Mouse (Mus musculus) neutrophil, adult 83 days (primary cell): ENCODE data around the gene Ssx9. TPM values are rescaled to one million over a fixed set of nuclear protein-coding genes. Genes with fewer than 3 reads are reported as not detected.

Experiments used
- total RNA-seq, 2 experiments: library from RNA; stranded (reverse); gene quantifications; one replicate each; pipeline ENCODE4 v1.2.4; 2023

Gene Ssx9
- total RNA-seq, result not detected

GRCm38 (mm10) chrX:8748132-8748531 lies at the start of gene Ssx9:
Ssx9 (plus strand) TSS chrX:8748432.

GRCm38 (mm10) chrX:8803391-8803790 lies 55.2 kb downstream of the Ssx9 start, which contains the start of gene Ssxb5:
Ssxb5 (plus strand) TSS chrX:8803691.

Other genes starting within 250 kb of the Ssx9 start
- gene Gm14459, start 223.5 kb upstream of the Ssx9 start, total RNA-seq, result not detected
- gene Ssxb6, start 200.2 kb upstream of the Ssx9 start, total RNA-seq, result not detected
- not detected for gene Ssxb3, start 156.6 kb upstream of the Ssx9 start, total RNA-seq
- gene Ssxb8, start 57.6 kb upstream of the Ssx9 start, total RNA-seq, result not detected
- not detected for gene Ssxb5, start 55.3 kb downstream of the Ssx9 start, total RNA-seq
- not detected for gene Gm6592, start 95.6 kb downstream of the Ssx9 start, total RNA-seq
- not detected for gene Gm5751, start 125.8 kb downstream of the Ssx9 start, total RNA-seq
- gene B630019K06Rik, start 143.9 kb downstream of the Ssx9 start, total RNA-seq, result under 1 TPM; 0.35 TPM
- gene Fthl17b, start 214.5 kb downstream of the Ssx9 start, total RNA-seq, result not detected
- gene Fthl17c, start 228.1 kb downstream of the Ssx9 start, total RNA-seq, result not detected
- not detected for gene Fthl17d, start 238.3 kb downstream of the Ssx9 start, total RNA-seq